Mouse (Mus musculus): ENCODE measurements around the gene Hoxc11.

GRCm38 (mm10) chr15:102976631-102977422 is 22.6 kb downstream of the Hoxc11 start:
- TF ChIP-seq POLR2A (IDR thresholded peaks at IDR 0.05; ENCODE audit: borderline replicate concordance, extremely low read depth, low read depth, low read length) (no peak), CTCF (IDR thresholded peaks at IDR 0.05; ENCODE audit: insufficient read depth, low read length) (no peak)
